Mouse (Mus musculus) forebrain, embryonic 16.5 days (tissue): Measurements from ENCODE around the gene Boll. TPM values are rescaled to one million over a fixed set of nuclear protein-coding genes. Genes with fewer than 3 reads are reported as not detected.

Experiments used
- ATAC-seq: fragments of 200-750 bp; cut with Nextera tagmentation; 2 replicates; pipeline ENCODE4 v1.8.0; 2017; ENCODE audit warnings: mild to moderate bottlenecking, moderate library complexity
- H3K27ac ChIP-seq: fragments of 300-500 bp; sonication (generic); 2 replicates; pipeline ENCODE4 v1.5.1; 2014; ENCODE audit warnings: low read length, control low read depth
- H3K27me3 ChIP-seq: fragments of 300-500 bp; sonication (generic); replicated peaks from 2 replicates; pipeline ENCODE4 v1.6.1; 2014; ENCODE audit warnings: low read length; ENCODE audit not compliant: control insufficient read depth, insufficient read depth
- H3K36me3 ChIP-seq: fragments of 300-500 bp; sonication (generic); 2 replicates; pipeline ENCODE4 v1.6.1; 2014; ENCODE audit not compliant: control insufficient read depth, insufficient read depth
- H3K4me1 ChIP-seq: fragments of 300-500 bp; sonication (generic); replicated peaks from 2 replicates; pipeline ENCODE4 v1.6.1; 2014; ENCODE audit warnings: low read length; ENCODE audit not compliant: control insufficient read depth, insufficient read depth
- H3K4me2 ChIP-seq: fragments of 300-500 bp; sonication (generic); 2 replicates; pipeline ENCODE4 v1.6.1; 2014; ENCODE audit warnings: mild to moderate bottlenecking, low read length, control low read depth
- H3K4me3 ChIP-seq: fragments of 300-500 bp; sonication (generic); replicated peaks from 2 replicates; pipeline ENCODE4 v1.5.1; 2014; ENCODE audit warnings: mild to moderate bottlenecking, low read length, control low read depth
- H3K9ac ChIP-seq: fragments of 300-500 bp; sonication (generic); replicated peaks from 2 replicates; pipeline ENCODE4 v1.6.1; 2014; ENCODE audit warnings: low read depth, low read length, control low read depth
- H3K9me3 ChIP-seq: fragments of 300-500 bp; sonication (generic); 2 replicates; pipeline ENCODE4 v1.6.1; 2016; ENCODE audit warnings: low read length; ENCODE audit not compliant: control insufficient read depth
- WGBS: fragments of 180-500 bp; shearing (Covaris S2); extraction: QIAGEN DNeasy Blood & Tissue Kit; methylation state at CpG from one replicate; pipeline ENCODE4 v1.1.7; 2014; 5-methylcytosine and 5-hydroxymethylcytosine counted together
- polyA plus RNA-seq: library from polyadenylated mRNA; unstranded; fragments of >200 nt; fragmentation: Nextera tagmentation; extraction: Ambion mirVana; gene quantifications from 2 replicates; pipeline ENCODE4 v1.2.1, GENCODE M21; 2015

Gene Boll
- polyA plus RNA-seq, 1 experiment from 2014 or later: not detected

- no peaks in the 10 kb centered on the region for H3K36me3 ChIP-seq
- H3K9ac ChIP-seq: no peak overlapping the region
- H3K4me1 ChIP-seq: 0 out of 2 replicates have a peak, but pooled peaks cover 3% of the 10 kb centered on the region
- H3K9me3 ChIP-seq: no peaks in the 10 kb centered on the region
- no peak for ATAC-seq
- no peak overlapping the region for H3K4me2 ChIP-seq
- WGBS: 78% methylated on average over 6 of the region's 6 CpGs
- no peak overlapping the region for H3K4me3 ChIP-seq
- no peaks in the 10 kb centered on the region for H3K27me3 ChIP-seq
- no peak overlapping the region for H3K27ac ChIP-seq
These were observed 149.8 kb downstream of the Boll start for GRCm38 (mm10) chr1:55213475-55213874.

DNA sequence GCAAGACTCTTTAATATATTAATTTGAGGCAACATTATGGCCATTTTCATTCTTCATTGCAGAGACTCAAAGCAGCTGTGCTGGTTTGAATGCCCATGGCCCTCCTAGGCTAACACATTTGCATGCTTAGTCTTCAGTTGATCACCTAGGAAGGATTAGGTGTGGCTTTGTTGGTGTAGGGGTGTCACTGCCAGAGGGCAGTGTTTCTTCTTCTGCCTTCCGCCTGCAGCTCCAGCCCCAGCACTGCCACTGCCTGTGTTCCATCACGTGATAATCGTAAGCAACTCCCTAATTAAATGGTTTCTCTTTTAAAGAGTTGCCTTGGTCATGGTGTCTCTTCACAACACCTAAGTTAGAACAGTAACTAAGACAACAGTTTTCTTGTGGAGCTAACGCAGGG is 150.5 kb downstream of the Boll start:
- no peak for ATAC-seq
- Histone ChIP-seq H3K4me1 (0 out of 2 replicates have a peak, but pooled peaks cover 3% of the 10 kb centered on the region), H3K27ac (no peak overlapping the region), H3K9me3 (no peaks in the 10 kb centered on the region), H3K4me2 (no peak overlapping the region), H3K36me3 (no peaks in the 10 kb centered on the region), H3K4me3 (no peak overlapping the region), H3K27me3 (no peaks in the 10 kb centered on the region), H3K9ac (no peak overlapping the region)
- 72% methylated on average over 4 of the region's 4 CpGs for WGBS

- Histone ChIP-seq H3K4me3 (no peak overlapping the region), H3K9me3 (no peaks in the 10 kb centered on the region), H3K27me3 (no peaks in the 10 kb centered on the region), H3K27ac (no peak overlapping the region), H3K9ac (no peak overlapping the region), H3K36me3 (no peaks in the 10 kb centered on the region), H3K4me2 (no peak overlapping the region), H3K4me1 (0 out of 2 replicates have a peak, but pooled peaks cover 3% of the 10 kb centered on the region)
- ATAC-seq: no peak
- WGBS: 69% methylated on average over 8 of the region's 8 CpGs
These were observed 152.2 kb downstream of the Boll start for GRCm38 (mm10) chr1:55211081-55211480.

GRCm38 (mm10) chr1:55210202-55210965 is 152.9 kb downstream of the Boll start:
- H3K4me2 ChIP-seq: no peak overlapping the region
- no peaks in the 10 kb centered on the region for H3K27me3 ChIP-seq
- no peak overlapping the region for H3K4me3 ChIP-seq
- H3K4me1 ChIP-seq: 0 out of 2 replicates have a peak, but pooled peaks cover 3% of the 10 kb centered on the region
- no peaks in the 10 kb centered on the region for H3K9me3 ChIP-seq
- WGBS: 52% methylated on average over 12 of the region's 12 CpGs
- H3K9ac ChIP-seq: 0 out of 2 replicates have a peak overlapping the region, but pooled peaks have one; percentile 3
- no peak for ATAC-seq
- H3K27ac ChIP-seq: no peak overlapping the region
- no peaks in the 10 kb centered on the region for H3K36me3 ChIP-seq

- Histone ChIP-seq H3K27ac (no peak overlapping the region), H3K4me3 (no peak overlapping the region), H3K9ac (no peak overlapping the region), H3K9me3 (no peaks in the 10 kb centered on the region), H3K27me3 (no peaks in the 10 kb centered on the region), H3K4me2 (no peak overlapping the region), H3K36me3 (no peaks in the 10 kb centered on the region), H3K4me1 (0 out of 2 replicates have a peak, but pooled peaks cover 3% of the 10 kb centered on the region)
- ATAC-seq: no peak
- WGBS: 76% methylated on average over 5 of the region's 5 CpGs
These were observed 154.6 kb downstream of the Boll start for GRCm38 (mm10) chr1:55208500-55209140.

- Histone ChIP-seq H3K9me3 (no peaks in the 10 kb centered on the region), H3K27me3 (no peaks in the 10 kb centered on the region), H3K27ac (no peak overlapping the region), H3K9ac (no peak overlapping the region), H3K4me3 (no peak overlapping the region), H3K4me2 (no peak overlapping the region), H3K4me1 (0 out of 2 replicates have a peak, but pooled peaks cover 3% of the 10 kb centered on the region), H3K36me3 (no peaks in the 10 kb centered on the region)
- 91% methylated on average over 6 of the region's 6 CpGs for WGBS
- no peak for ATAC-seq
These were observed 155.7 kb downstream of the Boll start for GRCm38 (mm10) chr1:55207561-55207960.

DNA sequence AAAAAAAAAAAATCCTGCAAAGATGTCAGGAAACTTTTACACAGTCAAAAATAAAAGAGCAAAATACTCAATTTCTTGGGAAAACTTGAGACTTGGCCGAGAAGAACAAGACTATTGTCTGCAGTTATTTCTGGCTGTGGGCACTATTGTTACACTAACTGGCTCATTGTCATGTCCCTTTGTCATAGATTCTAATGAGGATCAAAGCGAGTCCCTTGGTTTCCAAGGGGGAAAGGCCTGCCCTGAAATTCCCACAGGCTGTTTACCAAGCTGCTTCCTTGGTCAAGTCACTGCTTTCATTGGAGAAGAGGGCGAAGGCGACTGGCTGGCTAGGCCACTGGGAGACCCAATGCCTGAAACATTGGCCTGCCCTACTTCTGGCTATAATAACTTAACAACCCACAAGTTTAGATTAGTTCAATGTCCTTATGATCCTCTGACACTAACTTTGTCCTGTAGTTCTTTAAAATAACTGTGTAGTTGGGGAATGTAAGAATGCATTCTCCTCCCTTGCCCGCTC is 157.4 kb downstream of the Boll start:
- no peaks in the 10 kb centered on the region for H3K9me3 ChIP-seq
- ATAC-seq: no peak
- WGBS: 33% methylated on average over 5 of the region's 5 CpGs
- no peaks in the 10 kb centered on the region for H3K27me3 ChIP-seq
- H3K4me2 ChIP-seq: no peak overlapping the region
- no peak overlapping the region for H3K27ac ChIP-seq
- no peak overlapping the region for H3K9ac ChIP-seq
- no peaks in the 10 kb centered on the region for H3K36me3 ChIP-seq
- peaks cover 11% of the 10 kb centered on the region for H3K4me1 ChIP-seq
- H3K4me3 ChIP-seq: no peak overlapping the region

GRCm38 (mm10) chr1:55201850-55202752 is 161.2 kb downstream of the Boll start:
- Histone ChIP-seq H3K4me3 (no peak overlapping the region), H3K27me3 (no peaks in the 10 kb centered on the region), H3K9ac (no peak overlapping the region), H3K36me3 (no peaks in the 10 kb centered on the region), H3K4me2 (no peak overlapping the region), H3K4me1 (peaks cover 8% of the 10 kb centered on the region), H3K27ac (peak overlapping the region; percentile 39; the same call in 1 of the 2 replicates), H3K9me3 (no peaks in the 10 kb centered on the region)
- WGBS: 50% methylated on average over 18 of the region's 18 CpGs
- peak; percentile 57; the same call in 1 of the 2 replicates for ATAC-seq
